Mouse (Mus musculus) natural killer cell, adult 2 months (primary cell): Measurements from ENCODE around the gene Cyp26a1.

Experiments
- DNase-seq, 2 experiments: peaks; one replicate each; pipeline ENCODE4 v3.0.0; 2022; ENCODE audit warnings: low spot score in 2 of 2

Cyp26a1 gene

GRCm38 (mm10) chr19:37697651-37698272, at the start of gene Cyp26a1:
Cyp26a1 (plus strand) TSS chr19:37697798.
- DNase-seq = no peak

- no peak for DNase-seq
Measured at GRCm38 (mm10) chr19:37647994-37648393, 49.6 kb upstream of the Cyp26a1 start.

GRCm38 (mm10) chr19:37650526-37650925, 47.1 kb upstream of the Cyp26a1 start:
- DNase-seq = no peak

- no peak for DNase-seq
Measured at GRCm38 (mm10) chr19:37654012-37654411, 43.6 kb upstream of the Cyp26a1 start.

- DNase-seq = no peak
Measured at GRCm38 (mm10) chr19:37656441-37656840, 41.2 kb upstream of the Cyp26a1 start.

- no peak for DNase-seq
Measured at GRCm38 (mm10) chr19:37665256-37665655, 32.3 kb upstream of the Cyp26a1 start.

- no peak for DNase-seq
Measured at GRCm38 (mm10) chr19:37667855-37668594, 29.6 kb upstream of the Cyp26a1 start.

- no peak for DNase-seq
Measured at GRCm38 (mm10) chr19:37668657-37669056, 28.9 kb upstream of the Cyp26a1 start.

- no peak for DNase-seq
Measured at GRCm38 (mm10) chr19:37669486-37669885, 28.1 kb upstream of the Cyp26a1 start.

- DNase-seq = no peak
Measured at GRCm38 (mm10) chr19:37673393-37673792, 24.2 kb upstream of the Cyp26a1 start.

GRCm38 (mm10) chr19:37685281-37685680, 12.3 kb upstream of the Cyp26a1 start, which contains the start of gene Cyp26c1:
Cyp26c1 (plus strand) TSS chr19:37685581.
- no peak for DNase-seq

- no peak for DNase-seq
Measured at GRCm38 (mm10) chr19:37686347-37686746, 11.3 kb upstream of the Cyp26a1 start.

- no peak for DNase-seq
Measured at GRCm38 (mm10) chr19:37686941-37687850, 10.4 kb upstream of the Cyp26a1 start.

- no peak for DNase-seq
Measured at GRCm38 (mm10) chr19:37689478-37689877, 8.1 kb upstream of the Cyp26a1 start.

GRCm38 (mm10) chr19:37690716-37691115, 6.9 kb upstream of the Cyp26a1 start:
- no peak for DNase-seq

- DNase-seq = no peak
Measured at GRCm38 (mm10) chr19:37692879-37693278, 4.7 kb upstream of the Cyp26a1 start.

GRCm38 (mm10) chr19:37695146-37695545, 2.5 kb upstream of the Cyp26a1 start:
- DNase-seq = no peak

GRCm38 (mm10) chr19:37695762-37696602, 1.6 kb upstream of the Cyp26a1 start:
- no peak for DNase-seq

- no peak for DNase-seq
Measured at GRCm38 (mm10) chr19:37696603-37697334, 829 bp upstream of the Cyp26a1 start.

GRCm38 (mm10) chr19:37697335-37697636, 312 bp upstream of the Cyp26a1 start:
- no peak for DNase-seq
